Mouse (Mus musculus): ENCODE data around the gene Map2. TPM values are rescaled to one million over a fixed set of nuclear protein-coding genes. Genes with fewer than 3 reads are reported as not detected.

Gene Map2
- polyA plus RNA-seq, 1 experiment from 2014 or later = 4.9 TPM

DNA sequence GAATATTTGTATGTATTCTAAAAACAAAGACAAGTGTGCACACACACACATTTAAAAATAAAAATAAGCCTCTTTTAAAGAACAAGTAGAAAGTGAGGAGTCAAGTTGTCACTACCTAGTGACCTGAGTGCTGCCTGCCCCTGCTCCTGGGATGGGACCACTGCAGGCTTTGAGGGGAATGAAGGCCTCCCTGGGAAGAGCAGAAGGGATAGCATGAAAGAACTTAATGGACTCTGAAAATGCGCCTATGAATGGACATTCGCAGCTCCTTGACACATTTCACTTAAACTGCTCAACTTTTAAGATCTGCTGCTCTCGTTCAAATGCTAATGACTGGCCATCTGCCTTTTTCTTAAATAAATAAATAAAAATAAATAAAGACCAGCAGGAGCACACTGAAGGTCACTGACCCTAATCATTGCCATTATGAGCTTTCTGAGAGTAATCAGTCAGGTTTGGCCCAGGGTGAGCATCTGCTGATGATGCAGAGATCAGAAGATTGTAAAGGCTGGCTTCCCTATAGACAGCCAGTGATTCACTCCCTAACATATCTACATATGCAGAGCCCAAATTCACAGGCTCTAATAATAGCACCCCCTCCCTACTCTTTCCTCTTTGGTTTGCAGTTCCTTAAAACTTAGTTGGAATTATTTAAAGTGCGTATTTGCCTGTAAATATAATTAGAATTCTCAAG is 91.3 kb downstream of the Map2 start:
- H3K27ac ChIP-seq (ENCODE audit: low read depth, low read length) = no peak overlapping the region
- H3K4me2 ChIP-seq (replicated peaks; ENCODE audit: low read depth, low read length) = no peak overlapping the region
- no peaks in the 10 kb centered on the region for H3K4me1 ChIP-seq (ENCODE audit: control insufficient read depth, insufficient read depth, low read length)
- WGBS = 59% methylated on average over 4 of the region's 4 CpGs
- H3K27me3 ChIP-seq (ENCODE audit: control insufficient read depth, insufficient read depth, low read length) = no peaks in the 10 kb centered on the region
- no peak overlapping the region for H3K9ac ChIP-seq (ENCODE audit: low read depth, low read length)
- no peak for ATAC-seq (ENCODE audit: low FRiP score, low TSS enrichment)
- no peaks in the 10 kb centered on the region for H3K36me3 ChIP-seq (ENCODE audit: control insufficient read depth, insufficient read depth, low read length)
- no peak overlapping the region for H3K4me3 ChIP-seq (ENCODE audit: low read length)
- H3K9me3 ChIP-seq (ENCODE audit: control insufficient read depth, low read length) = no peaks in the 10 kb centered on the region

DNA sequence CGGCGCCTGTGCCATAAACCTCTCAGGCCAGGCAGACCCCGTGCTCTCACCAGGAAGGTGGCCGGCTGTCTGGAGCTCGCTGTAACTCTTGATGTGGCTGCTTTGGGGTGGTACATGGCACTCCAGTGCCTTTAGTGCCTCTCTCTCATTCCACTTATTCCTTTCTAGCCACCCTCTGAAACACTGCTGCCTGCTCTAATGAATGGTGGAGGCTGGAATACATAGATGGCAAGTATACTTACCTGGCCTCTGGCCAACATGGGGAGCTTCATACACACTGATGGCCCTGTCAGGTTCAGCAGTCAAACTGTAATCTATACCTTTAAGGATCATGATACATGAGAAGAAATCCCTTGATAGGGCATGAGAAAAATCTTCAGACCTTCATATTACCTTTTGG is 102.6 kb downstream of the Map2 start:
- Histone ChIP-seq H3K9me3 (ENCODE audit: control insufficient read depth, low read length) (no peaks in the 10 kb centered on the region), H3K9ac (ENCODE audit: low read depth, low read length) (no peak overlapping the region), H3K4me2 (replicated peaks; ENCODE audit: low read depth, low read length) (no peak overlapping the region), H3K27me3 (ENCODE audit: control insufficient read depth, insufficient read depth, low read length) (no peaks in the 10 kb centered on the region), H3K36me3 (ENCODE audit: control insufficient read depth, insufficient read depth, low read length) (no peaks in the 10 kb centered on the region), H3K4me3 (ENCODE audit: low read length) (no peak overlapping the region), H3K4me1 (ENCODE audit: control insufficient read depth, insufficient read depth, low read length) (no peaks in the 10 kb centered on the region), H3K27ac (ENCODE audit: low read depth, low read length) (no peak overlapping the region)
- ATAC-seq (ENCODE audit: low FRiP score, low TSS enrichment) = no peak
- WGBS = 61% methylated on average over 3 of the region's 5 CpGs

DNA sequence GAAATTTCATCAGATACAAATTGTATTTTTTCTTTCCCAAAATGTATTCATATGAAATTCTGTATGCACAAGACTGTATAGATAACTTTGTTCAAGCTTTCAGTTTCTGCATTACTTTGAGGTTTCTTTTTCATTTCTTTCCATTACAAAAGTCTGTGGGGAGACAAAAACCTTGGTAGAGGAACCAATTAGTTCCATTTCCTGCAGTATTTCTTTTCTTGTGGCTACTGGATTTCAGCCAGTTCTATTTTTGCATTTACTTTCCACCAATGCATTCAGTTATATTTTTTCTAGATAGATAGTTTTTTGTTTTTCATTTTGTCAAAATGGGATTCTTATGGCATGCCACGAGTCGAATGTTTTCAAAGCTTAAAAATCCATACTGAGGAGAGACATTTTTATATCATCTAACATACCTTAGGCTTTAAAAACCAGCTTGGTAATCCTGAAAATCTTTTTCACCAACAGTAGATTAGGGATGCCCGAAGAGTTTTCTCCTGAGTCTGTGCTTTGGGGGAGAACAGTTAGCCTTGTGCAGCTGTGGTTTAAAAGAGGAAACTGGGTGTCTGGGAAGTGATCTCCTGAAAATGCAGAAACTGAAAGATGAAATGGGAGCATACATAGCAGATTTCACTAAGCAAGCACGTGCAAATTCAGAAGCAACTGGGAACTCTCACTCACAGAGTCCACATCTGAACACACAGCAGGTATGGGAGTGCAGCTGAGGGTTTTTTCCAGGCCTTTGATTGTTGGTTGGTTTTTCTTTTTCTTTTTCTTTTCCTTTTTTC is 104.3 kb downstream of the Map2 start:
- no peak overlapping the region for H3K27ac ChIP-seq (ENCODE audit: low read depth, low read length)
- H3K9ac ChIP-seq (ENCODE audit: low read depth, low read length) = no peak overlapping the region
- no peak for ATAC-seq (ENCODE audit: low FRiP score, low TSS enrichment)
- 63% methylated on average over 4 of the region's 4 CpGs for WGBS
- H3K4me2 ChIP-seq (replicated peaks; ENCODE audit: low read depth, low read length) = no peak overlapping the region
- H3K4me1 ChIP-seq (ENCODE audit: control insufficient read depth, insufficient read depth, low read length) = no peaks in the 10 kb centered on the region
- no peaks in the 10 kb centered on the region for H3K27me3 ChIP-seq (ENCODE audit: control insufficient read depth, insufficient read depth, low read length)
- no peaks in the 10 kb centered on the region for H3K9me3 ChIP-seq (ENCODE audit: control insufficient read depth, low read length)
- no peak overlapping the region for H3K4me3 ChIP-seq (ENCODE audit: low read length)
- H3K36me3 ChIP-seq (ENCODE audit: control insufficient read depth, insufficient read depth, low read length) = no peaks in the 10 kb centered on the region

- Histone ChIP-seq H3K4me1 (ENCODE audit: control insufficient read depth, insufficient read depth, low read length) (no peaks in the 10 kb centered on the region), H3K27me3 (ENCODE audit: control insufficient read depth, insufficient read depth, low read length) (no peaks in the 10 kb centered on the region), H3K4me3 (ENCODE audit: low read length) (no peak overlapping the region), H3K4me2 (replicated peaks; ENCODE audit: low read depth, low read length) (no peak overlapping the region), H3K36me3 (ENCODE audit: control insufficient read depth, insufficient read depth, low read length) (no peaks in the 10 kb centered on the region), H3K27ac (ENCODE audit: low read depth, low read length) (no peak overlapping the region), H3K9me3 (ENCODE audit: control insufficient read depth, low read length) (no peaks in the 10 kb centered on the region), H3K9ac (ENCODE audit: low read depth, low read length) (no peak overlapping the region)
- 90% methylated on average over 4 of the region's 4 CpGs for WGBS
- ATAC-seq (ENCODE audit: low FRiP score, low TSS enrichment) = no peak
Measured at GRCm38 (mm10) chr1:66280152-66280551, 105.1 kb downstream of the Map2 start.

DNA sequence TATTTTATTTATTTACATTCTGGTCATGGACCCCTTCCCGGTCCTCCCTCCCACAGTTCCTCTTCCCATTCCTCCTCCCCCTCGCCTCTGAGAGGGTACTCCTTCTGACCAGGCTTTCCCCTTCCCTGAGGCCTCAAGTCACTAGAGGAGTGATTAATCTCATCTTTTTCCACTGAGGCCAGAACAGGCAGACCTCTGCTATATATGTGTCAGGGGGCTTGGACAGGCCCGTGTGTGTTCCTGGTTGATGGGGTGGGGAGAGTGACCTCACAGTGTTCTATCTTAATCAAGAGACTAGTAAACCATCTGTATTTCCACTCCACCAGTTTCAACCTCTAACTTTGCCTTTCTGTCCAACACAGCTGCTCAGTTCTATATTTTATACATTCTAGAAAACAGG is 107.4 kb downstream of the Map2 start:
- Histone ChIP-seq H3K27me3 (ENCODE audit: control insufficient read depth, insufficient read depth, low read length) (no peaks in the 10 kb centered on the region), H3K4me1 (ENCODE audit: control insufficient read depth, insufficient read depth, low read length) (no peaks in the 10 kb centered on the region), H3K4me2 (replicated peaks; ENCODE audit: low read depth, low read length) (no peak overlapping the region), H3K27ac (ENCODE audit: low read depth, low read length) (no peak overlapping the region), H3K36me3 (ENCODE audit: control insufficient read depth, insufficient read depth, low read length) (no peaks in the 10 kb centered on the region), H3K9ac (ENCODE audit: low read depth, low read length) (no peak overlapping the region), H3K9me3 (ENCODE audit: control insufficient read depth, low read length) (no peaks in the 10 kb centered on the region), H3K4me3 (ENCODE audit: low read length) (no peak overlapping the region)
- peak; percentile 88; the same call in 1 of the 2 replicates for ATAC-seq (ENCODE audit: low FRiP score, low TSS enrichment)
- WGBS = 22% methylated on average over 3 of the region's 3 CpGs

GRCm38 (mm10) chr1:66288987-66289386 is 113.9 kb downstream of the Map2 start:
- Histone ChIP-seq H3K9ac (ENCODE audit: low read depth, low read length) (no peak overlapping the region), H3K36me3 (ENCODE audit: control insufficient read depth, insufficient read depth, low read length) (no peaks in the 10 kb centered on the region), H3K4me1 (ENCODE audit: control insufficient read depth, insufficient read depth, low read length) (no peaks in the 10 kb centered on the region), H3K27ac (ENCODE audit: low read depth, low read length) (no peak overlapping the region), H3K9me3 (ENCODE audit: control insufficient read depth, low read length) (no peaks in the 10 kb centered on the region), H3K4me2 (replicated peaks; ENCODE audit: low read depth, low read length) (no peak overlapping the region), H3K4me3 (ENCODE audit: low read length) (no peak overlapping the region), H3K27me3 (ENCODE audit: control insufficient read depth, insufficient read depth, low read length) (no peaks in the 10 kb centered on the region)
- ATAC-seq (ENCODE audit: low FRiP score, low TSS enrichment) = no peak
- 87% methylated on average over 4 of the region's 4 CpGs for WGBS

- no peaks in the 10 kb centered on the region for H3K9me3 ChIP-seq (ENCODE audit: control insufficient read depth, low read length)
- no peak overlapping the region for H3K4me2 ChIP-seq (replicated peaks; ENCODE audit: low read depth, low read length)
- WGBS = 81% methylated on average over 3 of the region's 3 CpGs
- H3K27ac ChIP-seq (ENCODE audit: low read depth, low read length) = no peak overlapping the region
- H3K4me1 ChIP-seq (ENCODE audit: control insufficient read depth, insufficient read depth, low read length) = no peaks in the 10 kb centered on the region
- H3K9ac ChIP-seq (ENCODE audit: low read depth, low read length) = no peak overlapping the region
- ATAC-seq (ENCODE audit: low FRiP score, low TSS enrichment) = no peak
- H3K4me3 ChIP-seq (ENCODE audit: low read length) = no peak overlapping the region
- no peaks in the 10 kb centered on the region for H3K36me3 ChIP-seq (ENCODE audit: control insufficient read depth, insufficient read depth, low read length)
- H3K27me3 ChIP-seq (ENCODE audit: control insufficient read depth, insufficient read depth, low read length) = no peaks in the 10 kb centered on the region
Measured at GRCm38 (mm10) chr1:66292121-66292881, 117.2 kb downstream of the Map2 start.

GRCm38 (mm10) chr1:66299376-66299775 is 124.3 kb downstream of the Map2 start:
- H3K36me3 ChIP-seq (ENCODE audit: control insufficient read depth, insufficient read depth, low read length) = no peaks in the 10 kb centered on the region
- no peak overlapping the region for H3K4me3 ChIP-seq (ENCODE audit: low read length)
- H3K27me3 ChIP-seq (ENCODE audit: control insufficient read depth, insufficient read depth, low read length) = no peaks in the 10 kb centered on the region
- no peak overlapping the region for H3K9ac ChIP-seq (ENCODE audit: low read depth, low read length)
- no peak overlapping the region for H3K27ac ChIP-seq (ENCODE audit: low read depth, low read length)
- H3K9me3 ChIP-seq (ENCODE audit: control insufficient read depth, low read length) = no peaks in the 10 kb centered on the region
- no peaks in the 10 kb centered on the region for H3K4me1 ChIP-seq (ENCODE audit: control insufficient read depth, insufficient read depth, low read length)
- 39% methylated on average over 6 of the region's 6 CpGs for WGBS
- no peak overlapping the region for H3K4me2 ChIP-seq (replicated peaks; ENCODE audit: low read depth, low read length)
- ATAC-seq (ENCODE audit: low FRiP score, low TSS enrichment) = no peak

Data from kidney, embryonic 14.5 days (tissue).